Mouse (Mus musculus): ENCODE data around the gene Mdm4.

DNA sequence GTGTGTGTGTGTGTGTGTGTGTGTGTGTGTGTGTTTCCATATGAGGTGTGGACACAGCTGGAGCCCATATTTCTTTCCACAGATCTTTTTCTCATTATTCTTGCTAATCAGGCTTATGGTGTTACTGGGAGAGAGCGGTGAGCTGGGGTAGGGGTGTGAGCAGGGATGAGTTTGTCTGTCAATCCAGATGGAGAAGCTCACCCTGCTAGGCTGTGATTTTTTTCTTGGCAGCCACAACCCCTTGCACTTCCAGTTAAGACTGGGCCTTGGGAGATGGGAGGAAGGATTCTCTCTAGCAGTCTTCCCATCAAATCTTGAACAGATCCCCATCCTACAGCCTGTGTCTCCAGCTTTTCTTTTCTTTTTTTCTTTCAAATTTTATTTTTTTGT lies 48.0 kb upstream of the Mdm4 start:
- TF ChIP-seq CTCF (IDR thresholded peaks at IDR 0.05; ENCODE audit: low read depth, low read length), result no peak
- TF ChIP-seq POLR2A (IDR thresholded peaks at IDR 0.05; ENCODE audit: insufficient read depth, low read length), result no peak
